Mouse (Mus musculus): ENCODE results near the gene Cyb5r4. TPM values are rescaled to one million over a fixed set of nuclear protein-coding genes. Genes with fewer than 3 reads are reported as not detected.
"Not testable (repeated sequence)": the region's sequence is repeated elsewhere in the genome, so short reads cannot be mapped to it uniquely, and the experiment has no call there.

Gene Cyb5r4
- total and polyA plus RNA-seq, 2 experiments from 2014 or later, result 23.5 to 33.4 TPM

GRCm38 (mm10) chr9:87062337-87062736, 40.5 kb downstream of the Cyb5r4 start:
- Histone ChIP-seq H3K4me2 (ENCODE audit: low read depth, low read length) (no peak overlapping the region), H3K4me1 (ENCODE audit: control insufficient read depth, insufficient read depth) (no peaks in the 10 kb centered on the region), H3K9me3 (replicated peaks; ENCODE audit: control insufficient read depth, low read length) (no peaks in the 10 kb centered on the region), H3K27ac (ENCODE audit: low read depth) (no peak overlapping the region), H3K9ac (replicated peaks; ENCODE audit: low read depth, low read length) (no peak overlapping the region), H3K27me3 (ENCODE audit: control insufficient read depth, insufficient read depth, low read length) (no peaks in the 10 kb centered on the region), H3K4me3 (ENCODE audit: low read depth, low read length) (no peak overlapping the region), H3K36me3 (replicated peaks; ENCODE audit: control insufficient read depth, insufficient read depth, low read length) (peaks cover 33% of the 10 kb centered on the region)
- no peak for TF ChIP-seq CTCF (IDR thresholded peaks at IDR 0.05; ENCODE audit: low read depth)
- TF ChIP-seq EP300 (IDR thresholded peaks at IDR 0.05; ENCODE audit: low read depth), result no peak
- 78% methylated on average over 5 of the region's 5 CpGs for WGBS
- DNase-seq (ENCODE audit: low spot score) (no peak), ATAC-seq (ENCODE audit: insufficient read depth, low read depth) (no peak)

- DNase-seq (ENCODE audit: low spot score) (no peak), ATAC-seq (ENCODE audit: insufficient read depth, low read depth) (no peak)
- Histone ChIP-seq H3K27me3 (ENCODE audit: control insufficient read depth, insufficient read depth, low read length) (no peaks in the 10 kb centered on the region), H3K4me3 (ENCODE audit: low read depth, low read length) (no peak overlapping the region), H3K4me1 (ENCODE audit: control insufficient read depth, insufficient read depth) (no peaks in the 10 kb centered on the region), H3K9me3 (replicated peaks; ENCODE audit: control insufficient read depth, low read length) (no peaks in the 10 kb centered on the region), H3K4me2 (ENCODE audit: low read depth, low read length) (no peak overlapping the region), H3K36me3 (replicated peaks; ENCODE audit: control insufficient read depth, insufficient read depth, low read length) (peaks cover 26% of the 10 kb centered on the region), H3K27ac (ENCODE audit: low read depth) (no peak overlapping the region), H3K9ac (replicated peaks; ENCODE audit: low read depth, low read length) (no peak overlapping the region)
- TF ChIP-seq CTCF (IDR thresholded peaks at IDR 0.05; ENCODE audit: low read depth), result no peak
- TF ChIP-seq EP300 (IDR thresholded peaks at IDR 0.05; ENCODE audit: low read depth), result no peak
- WGBS, result 71% methylated on average over 1 of the region's 1 CpGs
Observed at GRCm38 (mm10) chr9:87068160-87068559, 46.3 kb downstream of the Cyb5r4 start.

- not testable (repeated sequence) for H3K4me3 ChIP-seq (ENCODE audit: low read depth, low read length); H3K27ac ChIP-seq (ENCODE audit: low read depth); H3K9me3 ChIP-seq (replicated peaks; ENCODE audit: control insufficient read depth, low read length); H3K4me1 ChIP-seq (ENCODE audit: control insufficient read depth, insufficient read depth); H3K27me3 ChIP-seq (ENCODE audit: control insufficient read depth, insufficient read depth, low read length); H3K4me2 ChIP-seq (ENCODE audit: low read depth, low read length); DNase-seq (ENCODE audit: low spot score); ATAC-seq (ENCODE audit: insufficient read depth, low read depth); H3K9ac ChIP-seq (replicated peaks; ENCODE audit: low read depth, low read length)
- H3K36me3 ChIP-seq (replicated peaks; ENCODE audit: control insufficient read depth, insufficient read depth, low read length), result peaks cover 26% of the 10 kb centered on the region
- WGBS, result 94% methylated on average over 3 of the region's 3 CpGs
Observed at GRCm38 (mm10) chr9:87071566-87071965, 49.8 kb downstream of the Cyb5r4 start.

DNA sequence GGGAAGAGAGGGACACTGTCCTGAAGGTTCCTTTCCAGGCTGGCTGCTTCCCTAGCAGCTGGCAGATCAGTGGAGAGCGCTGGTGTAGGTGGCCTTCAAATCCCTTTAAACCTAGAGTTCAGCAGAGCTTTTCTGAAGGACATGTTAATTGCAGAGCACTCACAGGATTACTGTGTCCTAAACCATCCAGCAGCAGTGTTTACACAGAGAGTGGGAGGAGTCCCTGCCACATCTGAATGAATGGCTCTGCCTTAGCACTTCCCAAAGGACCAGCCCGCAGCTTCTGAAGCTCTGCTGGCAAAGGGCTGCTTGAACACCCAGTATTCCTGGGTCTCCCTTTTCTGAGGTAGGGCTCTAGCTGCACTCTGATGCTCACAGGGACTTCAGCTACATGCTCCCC, 56.1 kb downstream of the Cyb5r4 start:
- TF ChIP-seq CTCF (IDR thresholded peaks at IDR 0.05; ENCODE audit: low read depth) (no peak), EP300 (IDR thresholded peaks at IDR 0.05; ENCODE audit: low read depth) (no peak)
- WGBS, result 30% methylated on average over 2 of the region's 2 CpGs
- no peak for ATAC-seq (ENCODE audit: insufficient read depth, low read depth)

GRCm38 (mm10) chr9:87079511-87079910, 57.7 kb downstream of the Cyb5r4 start:
- no peak overlapping the region for H3K4me2 ChIP-seq (ENCODE audit: low read depth, low read length)
- no peaks in the 10 kb centered on the region for H3K27me3 ChIP-seq (ENCODE audit: control insufficient read depth, insufficient read depth, low read length)
- no peaks in the 10 kb centered on the region; the same call in 1 of the 2 replicates for H3K4me1 ChIP-seq (ENCODE audit: control insufficient read depth, insufficient read depth)
- no peaks in the 10 kb centered on the region for H3K9me3 ChIP-seq (replicated peaks; ENCODE audit: control insufficient read depth, low read length)
- H3K36me3 ChIP-seq (replicated peaks; ENCODE audit: control insufficient read depth, insufficient read depth, low read length), result no peaks in the 10 kb centered on the region
- TF ChIP-seq CTCF (IDR thresholded peaks at IDR 0.05; ENCODE audit: low read depth), result no peak
- TF ChIP-seq EP300 (IDR thresholded peaks at IDR 0.05; ENCODE audit: low read depth), result no peak
- ATAC-seq (ENCODE audit: insufficient read depth, low read depth) (no peak), DNase-seq (ENCODE audit: low spot score) (no peak)
- no peak overlapping the region for H3K4me3 ChIP-seq (ENCODE audit: low read depth, low read length)
- no peak overlapping the region for H3K27ac ChIP-seq (ENCODE audit: low read depth)
- 61% methylated on average over 2 of the region's 2 CpGs for WGBS
- H3K9ac ChIP-seq (replicated peaks; ENCODE audit: low read depth, low read length), result no peak overlapping the region

More for the DNA sequence above, 56.1 kb downstream of the Cyb5r4 start:
- Histone ChIP-seq H3K36me3 (replicated peaks; ENCODE audit: control insufficient read depth, insufficient read depth, low read length) (no peaks in the 10 kb centered on the region), H3K27ac (ENCODE audit: low read depth) (no peak overlapping the region), H3K4me1 (ENCODE audit: control insufficient read depth, insufficient read depth) (no peaks in the 10 kb centered on the region; the same call in 1 of the 2 replicates), H3K4me2 (ENCODE audit: low read depth, low read length) (no peak overlapping the region), H3K4me3 (ENCODE audit: low read depth, low read length) (no peak overlapping the region), H3K27me3 (ENCODE audit: control insufficient read depth, insufficient read depth, low read length) (no peaks in the 10 kb centered on the region), H3K9me3 (replicated peaks; ENCODE audit: control insufficient read depth, low read length) (no peaks in the 10 kb centered on the region), H3K9ac (replicated peaks; ENCODE audit: low read depth, low read length) (no peak overlapping the region)
- no peak for DNase-seq (ENCODE audit: low spot score)

GRCm38 (mm10) chr9:87086991-87087390, 65.2 kb downstream of the Cyb5r4 start:
- Histone ChIP-seq H3K27me3 (ENCODE audit: control insufficient read depth, insufficient read depth, low read length) (no peaks in the 10 kb centered on the region), H3K36me3 (replicated peaks; ENCODE audit: control insufficient read depth, insufficient read depth, low read length) (no peaks in the 10 kb centered on the region), H3K4me3 (ENCODE audit: low read depth, low read length) (no peak overlapping the region), H3K9me3 (replicated peaks; ENCODE audit: control insufficient read depth, low read length) (no peaks in the 10 kb centered on the region), H3K4me2 (ENCODE audit: low read depth, low read length) (no peak overlapping the region), H3K4me1 (ENCODE audit: control insufficient read depth, insufficient read depth) (no peaks in the 10 kb centered on the region), H3K9ac (replicated peaks; ENCODE audit: low read depth, low read length) (no peak overlapping the region), H3K27ac (ENCODE audit: low read depth) (no peak overlapping the region)
- no peak for DNase-seq (ENCODE audit: low spot score)
- 84% methylated on average over 4 of the region's 4 CpGs for WGBS
- TF ChIP-seq EP300 (IDR thresholded peaks at IDR 0.05; ENCODE audit: low read depth) (no peak), CTCF (IDR thresholded peaks at IDR 0.05; ENCODE audit: low read depth) (no peak)
- no peak for ATAC-seq (ENCODE audit: insufficient read depth, low read depth)

Data from heart, postnatal 0 days (tissue).